Comparison of ENCODE assay signal across 8 mouse cellular contexts in the genomic region with DNA sequence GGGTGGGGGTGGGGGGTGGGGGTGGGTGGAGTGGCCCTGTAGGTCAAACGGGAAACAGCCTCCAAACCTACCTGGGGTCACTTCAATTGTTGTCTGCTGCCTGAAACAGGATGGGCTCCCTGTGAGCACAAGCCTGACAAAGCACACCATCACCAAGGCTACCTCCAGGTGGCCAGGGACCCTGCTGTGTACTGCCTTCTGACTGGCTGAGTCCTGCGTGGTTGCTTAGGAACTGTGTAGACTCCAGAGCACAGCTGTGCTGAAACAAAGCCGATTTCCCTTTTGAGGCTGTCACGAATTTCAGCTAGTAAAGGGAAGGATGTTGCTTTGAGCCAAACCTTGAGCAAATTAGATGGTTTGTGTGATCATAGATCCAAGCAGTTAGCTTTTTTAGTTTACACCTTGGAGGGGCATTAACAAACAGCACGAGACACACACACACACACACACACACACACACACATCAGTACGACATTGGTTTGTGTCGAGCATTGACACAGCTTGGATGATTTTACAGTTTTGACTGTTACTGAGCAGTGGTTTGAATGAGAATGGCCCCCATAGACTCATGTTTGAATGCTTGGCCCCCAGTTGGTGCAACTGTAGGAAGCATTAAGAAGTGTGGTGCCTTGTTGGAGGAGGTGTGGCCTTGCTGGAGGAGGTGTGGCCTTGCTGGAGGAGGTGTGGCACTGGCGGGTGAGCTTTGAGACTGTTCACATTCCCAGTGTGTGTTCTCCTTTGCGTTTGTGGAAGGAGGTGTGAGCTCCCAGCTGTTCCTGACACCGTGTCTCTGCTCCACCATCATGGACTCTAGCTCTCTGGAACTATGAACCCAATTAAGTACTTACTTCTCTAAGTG. TPM values are rescaled to one million over a fixed set of nuclear protein-coding genes. Genes with fewer than 3 reads are reported as not detected.
DNase-seq lines count a peak whose midpoint lies in the region; ATAC-seq and TF ChIP-seq lines count a peak whose summit lies in the region.

No protein-coding gene starts in this region.

- no peaks in the 10 kb centered on the region for H3K36me3 ChIP-seq in heart, embryonic 16.5 days (ENCODE audit: control insufficient read depth, insufficient read depth)
- no peaks in the 10 kb centered on the region for H3K36me3 ChIP-seq in embryonic facial prominence, embryonic 12.5 days
- no peaks in the 10 kb centered on the region for H3K36me3 ChIP-seq in hindbrain, postnatal 0 days (ENCODE audit: insufficient read depth, low read length)
- no peaks in the 10 kb centered on the region for H3K36me3 ChIP-seq in limb, embryonic 14.5 days (ENCODE audit: control insufficient read depth, insufficient read depth, low read length)
- no peaks in the 10 kb centered on the region for H3K36me3 ChIP-seq in neural tube, embryonic 15.5 days

- peak; percentile 51 for TF ChIP-seq CTCF in hindbrain, postnatal 0 days (IDR thresholded peaks at IDR 0.05; ENCODE audit: low read depth)

- no peak for TF ChIP-seq POLR2A in limb, embryonic 14.5 days (IDR thresholded peaks at IDR 0.05; ENCODE audit: borderline replicate concordance, extremely low read depth, insufficient read depth, insufficient read length)

- 22% methylated on average over 10 of the region's 10 CpGs for WGBS in heart, embryonic 16.5 days
- WGBS in embryonic facial prominence, embryonic 12.5 days: 7% methylated on average over 10 of the region's 10 CpGs
- WGBS in hindbrain, postnatal 0 days: 3% methylated on average over 10 of the region's 10 CpGs
- 7% methylated on average over 10 of the region's 10 CpGs for WGBS in limb, embryonic 14.5 days
- 2% methylated on average over 10 of the region's 10 CpGs for WGBS in neural tube, embryonic 15.5 days

- H3K27me3 ChIP-seq in heart, embryonic 16.5 days (ENCODE audit: control insufficient read depth, insufficient read depth, low read length): no peaks in the 10 kb centered on the region
- no peaks in the 10 kb centered on the region for H3K27me3 ChIP-seq in embryonic facial prominence, embryonic 12.5 days
- no peaks in the 10 kb centered on the region for H3K27me3 ChIP-seq in hindbrain, postnatal 0 days (ENCODE audit: insufficient read depth, low read length)
- H3K27me3 ChIP-seq in limb, embryonic 14.5 days (ENCODE audit: control insufficient read depth, insufficient read depth, low read length): no peaks in the 10 kb centered on the region
- no peaks in the 10 kb centered on the region for H3K27me3 ChIP-seq in neural tube, embryonic 15.5 days (replicated peaks)

- no peak for DNase-seq in heart, adult 11 months
- peak; percentile 94 for DNase-seq in hindbrain, postnatal 0 days (ENCODE audit: low spot score)
- DNase-seq in limb, embryonic 14.5 days (ENCODE audit: low spot score): peak; percentile 62
- no peak for DNase-seq in adipocyte (ENCODE audit: low spot score)

- H3K9ac ChIP-seq in heart, embryonic 16.5 days (ENCODE audit: low read length): no peak overlapping the region
- 0 out of 2 replicates have a peak overlapping the region, but pooled peaks have one; percentile 12 for H3K9ac ChIP-seq in embryonic facial prominence, embryonic 12.5 days
- H3K9ac ChIP-seq in hindbrain, postnatal 0 days (replicated peaks; ENCODE audit: low read length): no peak overlapping the region
- H3K9ac ChIP-seq in limb, embryonic 14.5 days (ENCODE audit: low read depth, low read length, severe bottlenecking): no peak overlapping the region
- H3K9ac ChIP-seq in neural tube, embryonic 15.5 days (replicated peaks): 0 out of 2 replicates have a peak overlapping the region, but pooled peaks have one; percentile 3

- peaks cover 19% of the 10 kb centered on the region for H3K4me1 ChIP-seq in heart, embryonic 16.5 days (ENCODE audit: control insufficient read depth, insufficient read depth, low read length)
- peaks cover 5% of the 10 kb centered on the region; the same call in 1 of the 2 replicates for H3K4me1 ChIP-seq in embryonic facial prominence, embryonic 12.5 days
- peaks cover 19% of the 10 kb centered on the region; the same call in 1 of the 2 replicates for H3K4me1 ChIP-seq in hindbrain, postnatal 0 days (ENCODE audit: insufficient read depth, low read length)
- H3K4me1 ChIP-seq in limb, embryonic 14.5 days (ENCODE audit: control insufficient read depth, insufficient read depth, low read length): no peaks in the 10 kb centered on the region
- H3K4me1 ChIP-seq in neural tube, embryonic 15.5 days: peaks cover 31% of the 10 kb centered on the region

- ATAC-seq in heart, embryonic 16.5 days (replicated peaks; ENCODE audit: extremely low read depth, insufficient read depth, low FRiP score): peak; percentile 74
- peak; percentile 91 for ATAC-seq in embryonic facial prominence, embryonic 12.5 days (ENCODE audit: insufficient number of reproducible peaks, insufficient read depth, low FRiP score, low TSS enrichment)
- peak; percentile 98 for ATAC-seq in hindbrain, postnatal 0 days
- peak; percentile 92 for ATAC-seq in limb, embryonic 14.5 days (ENCODE audit: low FRiP score, low read depth)
- peak; percentile 98 for ATAC-seq in neural tube, embryonic 15.5 days (ENCODE audit: low FRiP score)
- no peak for ATAC-seq in cerebellum, adult (ENCODE audit: insufficient number of reproducible peaks, low FRiP score, low TSS enrichment)

- H3K4me3 ChIP-seq in heart, embryonic 16.5 days (ENCODE audit: low read length): no peak overlapping the region
- H3K4me3 ChIP-seq in embryonic facial prominence, embryonic 12.5 days: no peak overlapping the region
- H3K4me3 ChIP-seq in hindbrain, postnatal 0 days (ENCODE audit: low read length): no peak overlapping the region
- H3K4me3 ChIP-seq in limb, embryonic 14.5 days (replicated peaks; ENCODE audit: low read length): no peak overlapping the region
- H3K4me3 ChIP-seq in neural tube, embryonic 15.5 days (replicated peaks): peak overlapping the region; percentile 20

- H3K27ac ChIP-seq in heart, embryonic 16.5 days (ENCODE audit: low read length): no peak overlapping the region
- H3K27ac ChIP-seq in embryonic facial prominence, embryonic 12.5 days: no peak overlapping the region
- peak overlapping the region; percentile 75 for H3K27ac ChIP-seq in hindbrain, postnatal 0 days
- H3K27ac ChIP-seq in limb, embryonic 14.5 days (replicated peaks; ENCODE audit: low read depth, low read length): no peak overlapping the region
- H3K27ac ChIP-seq in neural tube, embryonic 15.5 days (replicated peaks): peak overlapping the region; percentile 90

- peak overlapping the region; percentile 13; the same call in 1 of the 2 replicates for H3K4me2 ChIP-seq in heart, embryonic 16.5 days (ENCODE audit: low read depth, low read length)
- H3K4me2 ChIP-seq in embryonic facial prominence, embryonic 12.5 days (replicated peaks): peak overlapping the region; percentile 35
- H3K4me2 ChIP-seq in hindbrain, postnatal 0 days (ENCODE audit: low read depth, low read length): peak overlapping the region; percentile 45
- H3K4me2 ChIP-seq in limb, embryonic 14.5 days (replicated peaks; ENCODE audit: low read depth, low read length, severe bottlenecking): peak overlapping the region; percentile 25; the same call in 1 of the 2 replicates
- H3K4me2 ChIP-seq in neural tube, embryonic 15.5 days: peak overlapping the region; percentile 48

- H3K9me3 ChIP-seq in heart, embryonic 16.5 days (replicated peaks; ENCODE audit: control insufficient read depth, low read length): no peaks in the 10 kb centered on the region
- H3K9me3 ChIP-seq in embryonic facial prominence, embryonic 12.5 days: no peaks in the 10 kb centered on the region
- no peaks in the 10 kb centered on the region for H3K9me3 ChIP-seq in hindbrain, postnatal 0 days (ENCODE audit: low read length)
- H3K9me3 ChIP-seq in limb, embryonic 14.5 days (ENCODE audit: control insufficient read depth, low read length): no peaks in the 10 kb centered on the region
- no peaks in the 10 kb centered on the region for H3K9me3 ChIP-seq in neural tube, embryonic 15.5 days (replicated peaks)

RNA-seq across cellular contexts. Expression of a gene that starts 11.8 kb away (rescaled TPM):
- polyA plus RNA-seq in heart, embryonic 16.5 days (2015; fragmentation: Nextera tagmentation; extraction: Ambion mirVana): not detected in 2 replicates
- not detected in 2 replicates for polyA plus RNA-seq in embryonic facial prominence, embryonic 12.5 days (2016; fragmentation: Nextera tagmentation; extraction: Ambion mirVana)
- total RNA-seq in hindbrain, postnatal 0 days (2014; rRNA removed): not detected in 2 replicates
- polyA plus RNA-seq in hindbrain, postnatal 0 days (2015; fragmentation: Nextera tagmentation; extraction: Ambion mirVana): 0.04 TPM in 1 of 2 replicates, not detected in the other
- 0.04 and 0.25 TPM in 2 replicates for polyA plus RNA-seq in limb, embryonic 14.5 days (2012; rRNA removed)
- not detected in 2 replicates for polyA plus RNA-seq in limb, embryonic 14.5 days (2014; fragmentation: Nextera tagmentation; extraction: Ambion mirVana)
- polyA plus RNA-seq in neural tube, embryonic 15.5 days (2015; fragmentation: Nextera tagmentation; extraction: Ambion mirVana): not detected in 2 replicates

Comparison
In these comparisons a context has a peak if more than half of its experiments do, and no peak if none do; other contexts are left out.
1. H3K27ac ChIP-seq: peak in hindbrain, postnatal 0 days (single experiment) and neural tube, embryonic 15.5 days (single experiment); none in heart, embryonic 16.5 days (single experiment), embryonic facial prominence, embryonic 12.5 days (single experiment) and limb, embryonic 14.5 days (single experiment).
2. H3K9ac ChIP-seq: peak in embryonic facial prominence, embryonic 12.5 days (single experiment) and neural tube, embryonic 15.5 days (single experiment); none in heart, embryonic 16.5 days (single experiment), hindbrain, postnatal 0 days (single experiment) and limb, embryonic 14.5 days (single experiment).
3. DNase-seq: peak in hindbrain, postnatal 0 days (single experiment) and limb, embryonic 14.5 days (single experiment); none in heart, adult 11 months (single experiment) and adipocyte (single experiment).
4. Peak in every context shown above with its lines, with median percentiles within 50 percentile points of each other: H3K4me2 ChIP-seq.